23 mouse cellular contexts compared by ENCODE assay signal in the genomic region with DNA sequence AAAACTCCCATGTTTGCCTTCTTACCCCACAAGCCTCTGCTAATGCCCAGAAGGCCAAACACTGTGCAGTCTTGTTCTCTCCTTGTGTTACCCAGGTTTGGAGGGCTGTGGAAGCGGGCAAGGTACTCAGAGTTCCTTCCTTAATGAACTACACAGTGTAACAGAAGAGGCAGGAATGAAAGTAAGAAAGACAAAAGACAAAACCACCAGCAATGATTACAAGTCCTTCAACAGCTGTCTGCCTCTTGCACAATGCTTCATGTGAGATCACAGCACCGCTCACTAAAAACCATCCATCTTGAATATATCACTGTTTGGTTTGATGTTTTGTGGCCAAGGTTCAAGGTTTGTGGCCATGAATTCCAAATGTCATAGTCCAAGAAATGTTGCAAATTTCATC. TPM values are rescaled to one million over a fixed set of nuclear protein-coding genes. Genes with fewer than 3 reads are reported as not detected.
DNase-seq lines count a peak whose midpoint lies in the region; ATAC-seq and TF ChIP-seq lines count a peak whose summit lies in the region.
"Had no signal": no experiment of that assay in that cellular context is flagged by ENCODE, and none has a peak within 500 bp of the region (broad histone marks: within the 10 kb centered on the region; RNA-seq: fewer than 3 reads in every experiment).

No protein-coding gene starts in this region.

- no peaks in the 10 kb centered on the region for H3K9me3 ChIP-seq in kidney, embryonic 16.5 days (ENCODE audit: low read length)
- H3K9me3 ChIP-seq: embryonic facial prominence, embryonic 13.5 days; forebrain, embryonic 12.5 days; G1E; heart, embryonic 10.5 days; hindbrain, embryonic 13.5 days had no signal

- 67% methylated on average over 2 of the region's 2 CpGs for WGBS in kidney, embryonic 16.5 days

- no peak overlapping the region for H3K9ac ChIP-seq in kidney, embryonic 16.5 days (replicated peaks; ENCODE audit: low read length)
- H3K9ac ChIP-seq: embryonic facial prominence, embryonic 13.5 days; forebrain, embryonic 12.5 days; hindbrain, embryonic 13.5 days had no signal

- peak; percentile 61 for ATAC-seq in megakaryocyte progenitor cell, adult 5-6 weeks (replicated peaks; ENCODE audit: poor library complexity)
- no peak for ATAC-seq in kidney, embryonic 16.5 days (ENCODE audit: low FRiP score, low TSS enrichment)
- ATAC-seq: CD4-positive, CD25-positive, alpha-beta regulatory T cell, adult 4 months; forebrain, embryonic 16.5 days; hindbrain, postnatal 0 days had no signal

- H3K27ac ChIP-seq in kidney, embryonic 16.5 days (ENCODE audit: low read length): no peak overlapping the region
- H3K27ac ChIP-seq: embryonic facial prominence, embryonic 13.5 days; forebrain, embryonic 12.5 days; gastrocnemius, adult 2 months; heart, embryonic 10.5 days; hindbrain, embryonic 13.5 days; hindbrain, postnatal 0 days had no signal

- no peaks in the 10 kb centered on the region for H3K79me2 ChIP-seq in C2C12 (ENCODE audit: control insufficient read depth, insufficient read depth)

- no peak overlapping the region for H3K4me3 ChIP-seq in C2C12 (ENCODE audit: insufficient read depth, poor library complexity, severe bottlenecking)
- H3K4me3 ChIP-seq in kidney, embryonic 16.5 days (ENCODE audit: low read length): no peak overlapping the region
- H3K4me3 ChIP-seq: embryonic facial prominence, embryonic 13.5 days; forebrain, embryonic 12.5 days; gastrocnemius, adult 2 months; heart, embryonic 10.5 days; hindbrain, embryonic 13.5 days had no signal

- H3K4me2 ChIP-seq in kidney, embryonic 16.5 days (replicated peaks; ENCODE audit: low read depth, low read length): no peak overlapping the region
- H3K4me2 ChIP-seq: embryonic facial prominence, embryonic 13.5 days; forebrain, embryonic 12.5 days; hindbrain, embryonic 13.5 days had no signal

- TF ChIP-seq CTCF in C2C12 (IDR thresholded peaks at IDR 0.05; ENCODE audit: control insufficient read depth, insufficient read depth, insufficient read length): no peak

- DNase-seq in adrenal gland, adult 8-10 months: peak; percentile 71
- no peak for DNase-seq in adrenal gland, postnatal 4 days (ENCODE audit: low spot score in 2 of 2)
- peak; percentile 55 for DNase-seq in adrenal gland, postnatal 14 days
- no peak for DNase-seq in spleen, postnatal 10 days (ENCODE audit: low spot score in 2 of 2)
- DNase-seq: cerebellum, adult 11-12 months; cerebellum, adult 9-10 months; cerebellum, postnatal 25 days; gastrocnemius, adult 2 months; gastrocnemius, postnatal 25 days; heart, adult 18-20 months; heart, postnatal 10 days; kidney, adult 11 months had no signal

- no peaks in the 10 kb centered on the region for H3K27me3 ChIP-seq in C2C12 (ENCODE audit: control insufficient read depth, insufficient read depth, insufficient read length)
- H3K27me3 ChIP-seq in kidney, embryonic 16.5 days (ENCODE audit: insufficient read depth, low read length): no peaks in the 10 kb centered on the region
- H3K27me3 ChIP-seq: embryonic facial prominence, embryonic 13.5 days; forebrain, embryonic 12.5 days; hindbrain, embryonic 13.5 days had no signal

- H3K79me3 ChIP-seq in C2C12 (ENCODE audit: low read depth): no peaks in the 10 kb centered on the region

- no peaks in the 10 kb centered on the region for H3K36me3 ChIP-seq in C2C12 (ENCODE audit: control insufficient read depth, insufficient read depth)
- H3K36me3 ChIP-seq in kidney, embryonic 16.5 days (ENCODE audit: insufficient read depth, low read length): no peaks in the 10 kb centered on the region
- H3K36me3 ChIP-seq: embryonic facial prominence, embryonic 13.5 days; forebrain, embryonic 12.5 days; G1E; heart, embryonic 10.5 days; hindbrain, embryonic 13.5 days had no signal

- no peak overlapping the region for H3ac ChIP-seq in C2C12 (ENCODE audit: control insufficient read depth, insufficient read length, low read depth)

- no peaks in the 10 kb centered on the region for H3K4me1 ChIP-seq in kidney, embryonic 16.5 days (ENCODE audit: insufficient read depth, low read length)
- H3K4me1 ChIP-seq: embryonic facial prominence, embryonic 13.5 days; forebrain, embryonic 12.5 days; heart, embryonic 10.5 days; hindbrain, embryonic 13.5 days had no signal

TF ChIP-seq in C2C12, 6 proteins besides CTCF, POLR2A, EP300 and RAD21:
- TF ChIP-seq FOSL1 (IDR thresholded peaks at IDR 0.05; ENCODE audit: insufficient read depth, low read length, poor library complexity, severe bottlenecking) (no peak), MYOG (IDR thresholded peaks at IDR 0.05; ENCODE audit: control insufficient read depth, extremely low read depth, insufficient read length) (no peak), MAX (IDR thresholded peaks at IDR 0.05) (no peak), MYOD1 (IDR thresholded peaks at IDR 0.05; ENCODE audit: control insufficient read depth, insufficient read length, low read depth) (peak; percentile 64), CEBPB (IDR thresholded peaks at IDR 0.05; ENCODE audit: low read depth) (peak; percentile 95), USF1 (IDR thresholded peaks at IDR 0.05; ENCODE audit: low read depth) (no peak)

RNA-seq across cellular contexts. Expression of a gene that starts 19.6 kb away (rescaled TPM):
- 1,000 to 10,000 TPM; 1,058 to 3,817 (median 2,151) TPM for total RNA-seq in adrenal gland, adult 8-10 months (2022)
- 100 to 1,000 TPM; 184 to 198 TPM for total RNA-seq in adrenal gland, postnatal 4 days (2021)
- 10.6 TPM for polyA plus RNA-seq in C2C12 (2012; fragmentation: generic; extraction: Trizol)
- total RNA-seq in adrenal gland, postnatal 14 days (2021): 417 and 547 TPM in 2 replicates
- 11.4 and 17.3 TPM in 2 replicates for total RNA-seq in megakaryocyte progenitor cell, adult 5-6 weeks (2015)
- 26.9 and 27.2 TPM in 2 replicates for total RNA-seq in megakaryocyte progenitor cell, adult 5-6 weeks (2017)
- 1.7 and 2.0 TPM in 2 replicates for polyA plus RNA-seq in kidney, embryonic 16.5 days (2015; fragmentation: Nextera tagmentation; extraction: Ambion mirVana)
- polyA plus RNA-seq: G1E had no signal

Comparison
In these comparisons a context has a peak if more than half of its experiments do, and no peak if none do; other contexts are left out.
1. DNase-seq: peak in adrenal gland, adult 8-10 months (single experiment) and adrenal gland, postnatal 14 days (single experiment); none in adrenal gland, postnatal 4 days (0 of 2) and spleen, postnatal 10 days (0 of 2).
2. RNA of a gene that starts 19.6 kb away (total RNA-seq): 1,058 to 3,817 TPM in adrenal gland, adult 8-10 months, 417 to 547 TPM in adrenal gland, postnatal 14 days and 184 to 198 TPM in adrenal gland, postnatal 4 days; 11.4 to 27.2 TPM in megakaryocyte progenitor cell, adult 5-6 weeks; every median in the first group is over 4 times any median in the second.